Mouse (Mus musculus): ENCODE data around the gene Epn2. TPM values are rescaled to one million over a fixed set of nuclear protein-coding genes. Genes with fewer than 3 reads are reported as not detected.

Gene Epn2
- total and polyA plus RNA-seq, 3 experiments: 20.4 to 24.9 (median 23.1) TPM

- intact Hi-C loops (cut with DNase I): loop anchor here (5.0 kb wide), 1 partner anchor 316 kb away; the partner anchor contains the start of gene Usp22
- peak in 1 of 2 experiments; percentile 53 for DNase-seq
- under 1% methylated on average over 50 of the region's 50 CpGs for WGBS
- Histone ChIP-seq H3K27ac (peak overlapping the region; percentile 90), H3K4me3 (peak overlapping the region; percentile 82), H3K27me3 (ENCODE audit: control insufficient read depth, insufficient read depth, low read length) (no peaks in the 10 kb centered on the region), H3K9ac (ENCODE audit: low read depth, low read length) (peak overlapping the region; percentile 84), H3K36me3 (ENCODE audit: control insufficient read depth, insufficient read depth, low read length) (no peaks in the 10 kb centered on the region), H3K4me1 (ENCODE audit: control insufficient read depth, insufficient read depth, low read length) (peaks cover 4% of the 10 kb centered on the region), H3K79me2 (replicated peaks; ENCODE audit: control insufficient read depth, insufficient read depth, low read length) (no peaks in the 10 kb centered on the region)
- no peak for TF ChIP-seq CTCF (IDR thresholded peaks at IDR 0.05)
- no peak for TF ChIP-seq EP300 (IDR thresholded peaks at IDR 0.05; ENCODE audit: insufficient read depth, low read depth, low read length)
- TF ChIP-seq POLR2A (IDR thresholded peaks at IDR 0.05; ENCODE audit: insufficient read depth, low read depth, low read length): no peak
Observed at GRCm38 (mm10) chr11:61493525-61494128, 85.9 kb downstream of the Epn2 start.

- no peaks in the 10 kb centered on the region for H3K27me3 ChIP-seq (ENCODE audit: control insufficient read depth, insufficient read depth, low read length)
- TF ChIP-seq POLR2A (IDR thresholded peaks at IDR 0.05; ENCODE audit: insufficient read depth, low read depth, low read length): no peak
- no peak for TF ChIP-seq CTCF (IDR thresholded peaks at IDR 0.05)
- no peak for TF ChIP-seq EP300 (IDR thresholded peaks at IDR 0.05; ENCODE audit: insufficient read depth, low read depth, low read length)
- intact Hi-C loops (cut with DNase I): loop anchor here (5.0 kb wide), 1 partner anchor 316 kb away; the partner anchor contains the start of gene Usp22
- H3K4me3 ChIP-seq: peak overlapping the region; percentile 82
- no peak overlapping the region; the same call in 1 of the 2 replicates for H3K27ac ChIP-seq
- DNase-seq: no peak
- 64% methylated on average over 12 of the region's 12 CpGs for WGBS
- no peaks in the 10 kb centered on the region for H3K36me3 ChIP-seq (ENCODE audit: control insufficient read depth, insufficient read depth, low read length)
- H3K79me2 ChIP-seq (replicated peaks; ENCODE audit: control insufficient read depth, insufficient read depth, low read length): no peaks in the 10 kb centered on the region
- peak overlapping the region; percentile 84 for H3K9ac ChIP-seq (ENCODE audit: low read depth, low read length)
- peaks cover 4% of the 10 kb centered on the region for H3K4me1 ChIP-seq (ENCODE audit: control insufficient read depth, insufficient read depth, low read length)
Observed at GRCm38 (mm10) chr11:61492749-61493401, 86.6 kb downstream of the Epn2 start.

GRCm38 (mm10) chr11:61490944-61491520, 88.5 kb downstream of the Epn2 start:
- intact Hi-C loops (cut with DNase I): loop anchor here (5.0 kb wide), 1 partner anchor 314 kb away; the partner anchor contains the start of gene Usp22
- no peak for DNase-seq
- no peak overlapping the region for H3K27ac ChIP-seq
- no peak overlapping the region for H3K9ac ChIP-seq (ENCODE audit: low read depth, low read length)
- H3K27me3 ChIP-seq (ENCODE audit: control insufficient read depth, insufficient read depth, low read length): no peaks in the 10 kb centered on the region
- no peaks in the 10 kb centered on the region for H3K79me2 ChIP-seq (replicated peaks; ENCODE audit: control insufficient read depth, insufficient read depth, low read length)
- 91% methylated on average over 22 of the region's 22 CpGs for WGBS
- no peak for TF ChIP-seq POLR2A (IDR thresholded peaks at IDR 0.05; ENCODE audit: insufficient read depth, low read depth, low read length)
- no peak for TF ChIP-seq EP300 (IDR thresholded peaks at IDR 0.05; ENCODE audit: insufficient read depth, low read depth, low read length)
- TF ChIP-seq CTCF (IDR thresholded peaks at IDR 0.05): no peak
- peaks cover 5% of the 10 kb centered on the region for H3K4me1 ChIP-seq (ENCODE audit: control insufficient read depth, insufficient read depth, low read length)
- no peak overlapping the region for H3K4me3 ChIP-seq
- no peaks in the 10 kb centered on the region for H3K36me3 ChIP-seq (ENCODE audit: control insufficient read depth, insufficient read depth, low read length)

- Histone ChIP-seq H3K36me3 (ENCODE audit: control insufficient read depth, insufficient read depth, low read length) (no peaks in the 10 kb centered on the region), H3K27me3 (ENCODE audit: control insufficient read depth, insufficient read depth, low read length) (no peaks in the 10 kb centered on the region), H3K4me3 (no peak overlapping the region), H3K9ac (ENCODE audit: low read depth, low read length) (no peak overlapping the region), H3K27ac (no peak overlapping the region), H3K79me2 (replicated peaks; ENCODE audit: control insufficient read depth, insufficient read depth, low read length) (no peaks in the 10 kb centered on the region), H3K4me1 (ENCODE audit: control insufficient read depth, insufficient read depth, low read length) (peaks cover 5% of the 10 kb centered on the region)
- intact Hi-C loops (cut with DNase I): loop anchor here (5.0 kb wide), 1 partner anchor 313 kb away; the partner anchor contains the start of gene Usp22
- TF ChIP-seq CTCF (IDR thresholded peaks at IDR 0.05): no peak
- TF ChIP-seq EP300 (IDR thresholded peaks at IDR 0.05; ENCODE audit: insufficient read depth, low read depth, low read length): no peak
- no peak for TF ChIP-seq POLR2A (IDR thresholded peaks at IDR 0.05; ENCODE audit: insufficient read depth, low read depth, low read length)
- WGBS: 91% methylated on average over 8 of the region's 8 CpGs
- DNase-seq: no peak
Observed at GRCm38 (mm10) chr11:61489874-61490273, 89.6 kb downstream of the Epn2 start.

- Histone ChIP-seq H3K4me3 (no peak overlapping the region), H3K4me1 (ENCODE audit: control insufficient read depth, insufficient read depth, low read length) (peaks cover 5% of the 10 kb centered on the region), H3K79me2 (replicated peaks; ENCODE audit: control insufficient read depth, insufficient read depth, low read length) (no peaks in the 10 kb centered on the region), H3K27me3 (ENCODE audit: control insufficient read depth, insufficient read depth, low read length) (no peaks in the 10 kb centered on the region), H3K9ac (ENCODE audit: low read depth, low read length) (no peak overlapping the region), H3K27ac (no peak overlapping the region), H3K36me3 (ENCODE audit: control insufficient read depth, insufficient read depth, low read length) (no peaks in the 10 kb centered on the region)
- intact Hi-C loops (cut with DNase I): no loop called here
- 97% methylated on average over 2 of the region's 2 CpGs for WGBS
- no peak for TF ChIP-seq EP300 (IDR thresholded peaks at IDR 0.05; ENCODE audit: insufficient read depth, low read depth, low read length)
- no peak for DNase-seq
Observed at GRCm38 (mm10) chr11:61489085-61489484, 90.4 kb downstream of the Epn2 start.

GRCm38 (mm10) chr11:61487936-61488335, 91.6 kb downstream of the Epn2 start:
- no peak overlapping the region for H3K9ac ChIP-seq (ENCODE audit: low read depth, low read length)
- TF ChIP-seq EP300 (IDR thresholded peaks at IDR 0.05; ENCODE audit: insufficient read depth, low read depth, low read length): no peak
- no peak for TF ChIP-seq POLR2A (IDR thresholded peaks at IDR 0.05; ENCODE audit: insufficient read depth, low read depth, low read length)
- TF ChIP-seq CTCF (IDR thresholded peaks at IDR 0.05): no peak
- no peaks in the 10 kb centered on the region for H3K79me2 ChIP-seq (replicated peaks; ENCODE audit: control insufficient read depth, insufficient read depth, low read length)
- H3K4me3 ChIP-seq: no peak overlapping the region
- WGBS: 84% methylated on average over 7 of the region's 7 CpGs
- H3K36me3 ChIP-seq (ENCODE audit: control insufficient read depth, insufficient read depth, low read length): no peaks in the 10 kb centered on the region
- no peaks in the 10 kb centered on the region for H3K27me3 ChIP-seq (ENCODE audit: control insufficient read depth, insufficient read depth, low read length)
- H3K4me1 ChIP-seq (ENCODE audit: control insufficient read depth, insufficient read depth, low read length): peaks cover 3% of the 10 kb centered on the region; the same call in 1 of the 2 replicates
- DNase-seq: no peak
- intact Hi-C loops (cut with DNase I): no loop called here
- H3K27ac ChIP-seq: no peak overlapping the region

All from heart, adult 2 months (tissue).